Mouse (Mus musculus) layer of hippocampus, adult 11-12 months (tissue): ENCODE measurements around the gene A430005L14Rik.
"Not testable (repeated sequence)": the region's sequence is repeated elsewhere in the genome, so short reads cannot be mapped to it uniquely, and the experiment has no call there.

Source experiments
- DNase-seq: peaks from one replicate; pipeline ENCODE4 v3.0.0; 2022; ENCODE audit warnings: low spot score

The A430005L14Rik gene

GRCm38 (mm10) chr4:153956569-153957405 lies at the start of gene A430005L14Rik:
Gene A430005L14Rik (plus strand): TSS chr4:153957237.
- DNase-seq = peak; percentile 98

- no peak for DNase-seq
Measured at GRCm38 (mm10) chr4:153907573-153907972, 49.5 kb upstream of the A430005L14Rik start.

GRCm38 (mm10) chr4:153913635-153914034 lies 43.4 kb upstream of the A430005L14Rik start:
- DNase-seq = no peak

- peak; percentile 15 for DNase-seq
Measured at GRCm38 (mm10) chr4:153917773-153918500, 39.1 kb upstream of the A430005L14Rik start.

GRCm38 (mm10) chr4:153920517-153921233 lies 36.4 kb upstream of the A430005L14Rik start:
- no peak for DNase-seq

- not testable (repeated sequence) for DNase-seq
Measured at GRCm38 (mm10) chr4:153922090-153922489, 34.9 kb upstream of the A430005L14Rik start.

- DNase-seq = no peak
Measured at GRCm38 (mm10) chr4:153928772-153929299, 28.2 kb upstream of the A430005L14Rik start.

GRCm38 (mm10) chr4:153929425-153929824 lies 27.6 kb upstream of the A430005L14Rik start:
- no peak for DNase-seq

- peak; percentile 67 for DNase-seq
Measured at GRCm38 (mm10) chr4:153929921-153930320, 27.1 kb upstream of the A430005L14Rik start.

- peak; percentile 45 for DNase-seq
Measured at GRCm38 (mm10) chr4:153943243-153943642, 13.8 kb upstream of the A430005L14Rik start.

GRCm38 (mm10) chr4:153944261-153944660 lies 12.8 kb upstream of the A430005L14Rik start:
- DNase-seq = no peak

GRCm38 (mm10) chr4:153945741-153946140 lies 11.3 kb upstream of the A430005L14Rik start:
- DNase-seq = no peak

- DNase-seq = no peak
Measured at GRCm38 (mm10) chr4:153950372-153950771, 6.7 kb upstream of the A430005L14Rik start.

- DNase-seq = no peak
Measured at GRCm38 (mm10) chr4:153951150-153951549, 5.9 kb upstream of the A430005L14Rik start.

- DNase-seq = no peak
Measured at GRCm38 (mm10) chr4:153951692-153952091, 5.3 kb upstream of the A430005L14Rik start.

- no peak for DNase-seq
Measured at GRCm38 (mm10) chr4:153955651-153956050, 1.4 kb upstream of the A430005L14Rik start.

- no peak for DNase-seq
Measured at GRCm38 (mm10) chr4:153957444-153958250, 610 bp downstream of the A430005L14Rik start.

- DNase-seq = peak; percentile 62
Measured at GRCm38 (mm10) chr4:153962631-153963030, 5.6 kb downstream of the A430005L14Rik start.

- DNase-seq = no peak
Measured at GRCm38 (mm10) chr4:153966651-153967050, 9.6 kb downstream of the A430005L14Rik start.

- no peak for DNase-seq
Measured at GRCm38 (mm10) chr4:153967556-153967955, 10.5 kb downstream of the A430005L14Rik start.

GRCm38 (mm10) chr4:153968063-153968462 lies 11.0 kb downstream of the A430005L14Rik start:
- DNase-seq = no peak
